Mouse (Mus musculus) left cerebral cortex, postnatal 36 days (tissue): ENCODE data around the gene Ino80d. TPM values are rescaled to one million over a fixed set of nuclear protein-coding genes. Genes with fewer than 3 reads are reported as not detected.

Source experiments
- DNase-seq, 2 experiments: peaks; one replicate each; pipeline ENCODE4 v3.0.0; 2021 to 2022; ENCODE audit warnings: low spot score in 2 of 2, mixed read lengths in 1 of 2
- intact Hi-C: fragments of 180-260 bp; cut with DNase I; formaldehyde crosslinking; loops from one replicate; pipeline ENCODE4 v1.15.1; 2025
- microRNA-seq: library from miRNA; unstranded; fragments of <30 nt; microRNA quantifications from one replicate; pipeline ENCODE4 v1.2.0, GENCODE M21; 2022
- total RNA-seq, 2 experiments: library from RNA; stranded (reverse); gene quantifications; 2 replicates each; pipeline ENCODE4 v1.2.3; 2021

The Ino80d gene
- total RNA-seq, 2 experiments from 2014 or later: 27.4 to 35.7 TPM

- intact Hi-C loops: no loop called here
- peak in 1 of 2 experiments; percentile 16 for DNase-seq
These were observed 180.4 kb downstream of the Ino80d start for GRCm38 (mm10) chr1:62934100-62934513.

GRCm38 (mm10) chr1:62933288-62934099 is 181.0 kb downstream of the Ino80d start:
- no peak for DNase-seq
- intact Hi-C loops: no loop called here

GRCm38 (mm10) chr1:62929477-62929876 is 185.0 kb downstream of the Ino80d start:
- intact Hi-C loops: loop anchor here (5.0 kb wide), 2 partner anchors 142 to 222 kb away; no protein-coding TSS in a partner anchor
- peak; percentile 78 to 80 for DNase-seq

- intact Hi-C loops: no loop called here
- DNase-seq: peak in 1 of 2 experiments; percentile 28
These were observed 195.2 kb downstream of the Ino80d start for GRCm38 (mm10) chr1:62919219-62919618.

GRCm38 (mm10) chr1:62916609-62917008 is 197.9 kb downstream of the Ino80d start:
- intact Hi-C loops: no loop called here
- no peak for DNase-seq

GRCm38 (mm10) chr1:62914495-62914894 is 200.0 kb downstream of the Ino80d start:
- intact Hi-C loops: no loop called here
- no peak for DNase-seq

- intact Hi-C loops: no loop called here
- no peak for DNase-seq
These were observed 203.0 kb downstream of the Ino80d start for GRCm38 (mm10) chr1:62911426-62911825.

- no peak for DNase-seq
- intact Hi-C loops: no loop called here
These were observed 205.3 kb downstream of the Ino80d start for GRCm38 (mm10) chr1:62909126-62909525.

- peak; percentile 65 to 73 for DNase-seq
- intact Hi-C loops: no loop called here
These were observed 206.0 kb downstream of the Ino80d start for GRCm38 (mm10) chr1:62908508-62908907.

Small RNA genes lying within 50 kb of the gene (microRNA-seq; reads per million reads assigned to microRNA genes)
- gene Gm24557 (not detected), gene Gm44468 (not detected)

Other genes starting within 250 kb of the Ino80d start
- gene Eef1b2, start 62.2 kb upstream of the Ino80d start, total RNA-seq: 100 to 1,000 TPM; 304 to 327 TPM
- gene Ndufs1, start 62.2 kb upstream of the Ino80d start, total RNA-seq: 100 to 1,000 TPM; 152 TPM
- under 1 TPM; 0.37 to 0.86 TPM for gene Gpr1, start 99.9 kb upstream of the Ino80d start, total RNA-seq
- gene Zdbf2, start 158.6 kb upstream of the Ino80d start, total RNA-seq: 10 to 100 TPM; 16.1 to 20.9 TPM